Mouse (Mus musculus): ENCODE results near the gene Dixdc1.

- TF ChIP-seq CTCF (conservative IDR thresholded peaks at IDR 0.05; ENCODE audit: low read length) (no peak), NANOG (IDR thresholded peaks at IDR 0.05; ENCODE audit: borderline replicate concordance, low read length) (no peak)
These were observed 2.9 kb upstream of the Dixdc1 start for GRCm38 (mm10) chr9:50742261-50742660.
